Mouse (Mus musculus) kidney, embryonic 14.5 days (tissue): Measurements from ENCODE around the gene Il6st. TPM values are rescaled to one million over a fixed set of nuclear protein-coding genes. Genes with fewer than 3 reads are reported as not detected.

Experiments
- ATAC-seq: fragments of 200-750 bp; cut with Nextera tagmentation; 2 replicates; pipeline ENCODE4 v1.8.0; 2017; ENCODE audit warnings: moderate number of reproducible peaks, mild to moderate bottlenecking, moderate TSS enrichment, moderate library complexity; ENCODE audit not compliant: low FRiP score, low TSS enrichment
- H3K27ac ChIP-seq: fragments of 300-500 bp; sonication (generic); 2 replicates; pipeline ENCODE4 v1.5.1; 2014; ENCODE audit warnings: low read depth, mild to moderate bottlenecking, low read length, moderate library complexity, mixed read lengths
- H3K27me3 ChIP-seq: fragments of 300-500 bp; sonication (generic); 2 replicates; pipeline ENCODE4 v1.6.1; 2014; ENCODE audit warnings: mild to moderate bottlenecking, low read length; ENCODE audit not compliant: control insufficient read depth, insufficient read depth
- H3K36me3 ChIP-seq: fragments of 300-500 bp; sonication (generic); 2 replicates; pipeline ENCODE4 v1.6.1; 2014; ENCODE audit warnings: low read length, mixed read lengths; ENCODE audit not compliant: control insufficient read depth, insufficient read depth
- H3K4me1 ChIP-seq: fragments of 300-500 bp; sonication (generic); 2 replicates; pipeline ENCODE4 v1.6.1; 2014; ENCODE audit warnings: low read length, mixed read lengths; ENCODE audit not compliant: control insufficient read depth, insufficient read depth
- H3K4me2 ChIP-seq: fragments of 300-500 bp; sonication (generic); replicated peaks from 2 replicates; pipeline ENCODE4 v1.6.1; 2014; ENCODE audit warnings: low read depth, mild to moderate bottlenecking, low read length
- H3K4me3 ChIP-seq: fragments of 300-500 bp; sonication (generic); 2 replicates; pipeline ENCODE4 v1.5.1; 2014; ENCODE audit warnings: mild to moderate bottlenecking, low read length
- H3K9ac ChIP-seq: fragments of 300-500 bp; sonication (generic); 2 replicates; pipeline ENCODE4 v1.6.1; 2014; ENCODE audit warnings: low read depth, mild to moderate bottlenecking, low read length, moderate library complexity
- H3K9me3 ChIP-seq: fragments of 300-500 bp; sonication (generic); 2 replicates; pipeline ENCODE4 v1.6.1; 2016; ENCODE audit warnings: low read length; ENCODE audit not compliant: control insufficient read depth
- WGBS: fragments of 180-500 bp; shearing (Covaris S2); extraction: QIAGEN DNeasy Blood & Tissue Kit; methylation state at CpG from one replicate; pipeline ENCODE4 v1.1.7; 2014; 5-methylcytosine and 5-hydroxymethylcytosine counted together
- polyA plus RNA-seq: library from polyadenylated mRNA; unstranded; fragments of >200 nt; fragmentation: Nextera tagmentation; extraction: Ambion mirVana; gene quantifications from 2 replicates; pipeline ENCODE4 v1.2.1, GENCODE M21; 2014

Il6st gene
- polyA plus RNA-seq, 1 experiment from 2014 or later: 31.8 TPM

- WGBS: 90% methylated on average over 6 of the region's 6 CpGs
- Histone ChIP-seq H3K9me3 (no peaks in the 10 kb centered on the region), H3K9ac (no peak overlapping the region), H3K36me3 (peaks cover 60% of the 10 kb centered on the region), H3K27me3 (no peaks in the 10 kb centered on the region), H3K4me1 (no peaks in the 10 kb centered on the region), H3K27ac (no peak overlapping the region), H3K4me2 (no peak overlapping the region), H3K4me3 (no peak overlapping the region)
- ATAC-seq: no peak
Measured at GRCm38 (mm10) chr13:112505436-112505835, 41.6 kb downstream of the Il6st start.

DNA sequence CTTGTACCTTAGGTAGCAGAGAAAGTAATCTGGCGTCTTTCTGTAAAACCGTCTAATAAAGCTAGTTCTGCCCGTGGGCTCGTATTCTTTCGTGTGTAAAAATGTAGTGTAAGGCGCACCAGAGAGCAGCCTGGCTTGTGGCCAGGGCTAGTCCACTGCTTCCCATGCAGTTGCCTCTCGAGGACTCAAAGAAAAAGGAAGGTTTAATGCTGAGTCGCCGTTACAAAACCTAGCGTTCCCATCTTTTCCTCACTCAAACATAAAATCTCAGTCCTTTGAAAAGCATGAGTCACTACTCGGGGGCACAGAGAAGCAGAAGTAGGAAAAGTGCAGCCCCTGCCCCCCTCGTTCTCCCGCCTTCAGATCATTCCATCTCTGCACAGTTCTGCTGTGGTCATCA lies 42.9 kb downstream of the Il6st start:
- WGBS: 82% methylated on average over 13 of the region's 13 CpGs

GRCm38 (mm10) chr13:112507691-112508090 lies 43.8 kb downstream of the Il6st start:
- no peak overlapping the region for H3K4me2 ChIP-seq
- H3K4me3 ChIP-seq: no peak overlapping the region
- 78% methylated on average over 13 of the region's 13 CpGs for WGBS
- ATAC-seq: no peak
- peaks cover 46% of the 10 kb centered on the region for H3K36me3 ChIP-seq
- no peak overlapping the region for H3K27ac ChIP-seq
- H3K4me1 ChIP-seq: no peaks in the 10 kb centered on the region
- no peaks in the 10 kb centered on the region for H3K27me3 ChIP-seq
- H3K9ac ChIP-seq: no peak overlapping the region
- no peaks in the 10 kb centered on the region for H3K9me3 ChIP-seq

More for the DNA sequence above, 42.9 kb downstream of the Il6st start:
- ATAC-seq: no peak
- Histone ChIP-seq H3K4me3 (no peak overlapping the region), H3K27me3 (no peaks in the 10 kb centered on the region), H3K27ac (no peak overlapping the region), H3K9ac (no peak overlapping the region), H3K4me1 (no peaks in the 10 kb centered on the region), H3K4me2 (no peak overlapping the region), H3K9me3 (no peaks in the 10 kb centered on the region), H3K36me3 (peaks cover 48% of the 10 kb centered on the region)

GRCm38 (mm10) chr13:112508487-112508886 lies 44.6 kb downstream of the Il6st start:
- Histone ChIP-seq H3K9me3 (no peaks in the 10 kb centered on the region), H3K4me2 (no peak overlapping the region), H3K4me3 (no peak overlapping the region), H3K27ac (no peak overlapping the region), H3K27me3 (no peaks in the 10 kb centered on the region), H3K4me1 (no peaks in the 10 kb centered on the region), H3K36me3 (peaks cover 40% of the 10 kb centered on the region), H3K9ac (no peak overlapping the region)
- 89% methylated on average over 5 of the region's 5 CpGs for WGBS
- no peak for ATAC-seq

GRCm38 (mm10) chr13:112509465-112509864 lies 45.6 kb downstream of the Il6st start:
- H3K9ac ChIP-seq: no peak overlapping the region
- H3K4me2 ChIP-seq: no peak overlapping the region
- 24% methylated on average over 4 of the region's 4 CpGs for WGBS
- no peaks in the 10 kb centered on the region for H3K4me1 ChIP-seq
- no peak overlapping the region for H3K27ac ChIP-seq
- ATAC-seq: 0 out of 2 replicates have a peak, but pooled peaks have one; percentile 72
- H3K36me3 ChIP-seq: peaks cover 30% of the 10 kb centered on the region
- H3K4me3 ChIP-seq: no peak overlapping the region
- no peaks in the 10 kb centered on the region for H3K27me3 ChIP-seq
- no peaks in the 10 kb centered on the region for H3K9me3 ChIP-seq

- H3K9me3 ChIP-seq: no peaks in the 10 kb centered on the region
- no peak overlapping the region for H3K27ac ChIP-seq
- H3K4me1 ChIP-seq: no peaks in the 10 kb centered on the region
- H3K27me3 ChIP-seq: no peaks in the 10 kb centered on the region
- H3K4me3 ChIP-seq: no peak overlapping the region
- peaks cover 19% of the 10 kb centered on the region; the same call in 1 of the 2 replicates for H3K36me3 ChIP-seq
- WGBS: 93% methylated on average over 19 of the region's 19 CpGs
- no peak overlapping the region for H3K9ac ChIP-seq
- ATAC-seq: no peak
- no peak overlapping the region for H3K4me2 ChIP-seq
Measured at GRCm38 (mm10) chr13:112510437-112511212, 46.8 kb downstream of the Il6st start.

DNA sequence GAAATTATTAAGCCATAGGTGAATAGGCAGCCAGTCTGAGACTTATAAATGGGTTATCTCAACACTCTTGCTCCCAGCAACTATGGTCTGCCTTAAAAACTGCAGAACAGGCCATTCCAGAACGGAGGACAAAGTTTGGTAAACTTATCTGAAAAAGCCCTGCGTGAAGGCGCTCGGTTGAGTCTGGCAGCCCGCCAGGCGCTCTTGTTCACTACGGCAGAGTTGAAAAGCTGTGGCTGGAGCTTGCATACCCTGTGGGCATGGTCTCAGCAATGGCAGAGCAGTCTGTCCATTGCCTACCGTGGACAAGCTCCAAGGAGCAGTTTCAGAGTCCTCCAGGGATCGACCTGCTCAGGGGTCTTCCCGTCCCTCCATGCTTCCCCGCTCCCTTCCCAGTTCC lies 47.4 kb downstream of the Il6st start:
- H3K27ac ChIP-seq: no peak overlapping the region
- no peak overlapping the region for H3K4me2 ChIP-seq
- peaks cover 13% of the 10 kb centered on the region; the same call in 1 of the 2 replicates for H3K36me3 ChIP-seq
- H3K9ac ChIP-seq: no peak overlapping the region
- H3K9me3 ChIP-seq: no peaks in the 10 kb centered on the region
- H3K4me1 ChIP-seq: no peaks in the 10 kb centered on the region
- H3K4me3 ChIP-seq: no peak overlapping the region
- WGBS: 78% methylated on average over 11 of the region's 11 CpGs
- H3K27me3 ChIP-seq: no peaks in the 10 kb centered on the region
- no peak for ATAC-seq

DNA sequence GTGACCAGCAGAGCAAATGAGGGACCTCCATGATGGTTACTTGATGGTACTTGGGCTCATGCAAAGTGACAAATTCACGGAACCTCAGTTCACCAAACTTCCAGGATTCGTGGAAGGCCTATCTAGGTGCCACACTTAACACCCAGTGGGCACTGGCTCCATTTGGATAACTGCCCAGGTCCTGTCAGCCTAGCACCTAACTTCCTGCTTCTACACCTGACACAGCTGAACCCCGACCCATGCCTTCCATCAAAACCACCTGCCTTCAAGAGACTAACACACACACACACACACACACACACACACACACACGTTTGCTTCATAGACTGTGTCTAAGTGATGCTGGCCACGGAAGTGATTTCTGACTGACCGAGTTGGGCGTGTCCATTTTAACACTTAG lies 47.9 kb downstream of the Il6st start:
- no peak for ATAC-seq
- no peaks in the 10 kb centered on the region for H3K9me3 ChIP-seq
- H3K4me1 ChIP-seq: no peaks in the 10 kb centered on the region
- H3K27ac ChIP-seq: no peak overlapping the region
- peaks cover 7% of the 10 kb centered on the region; the same call in 1 of the 2 replicates for H3K36me3 ChIP-seq
- H3K4me3 ChIP-seq: no peak overlapping the region
- H3K4me2 ChIP-seq: no peak overlapping the region
- WGBS: 89% methylated on average over 7 of the region's 7 CpGs
- no peaks in the 10 kb centered on the region for H3K27me3 ChIP-seq
- no peak overlapping the region for H3K9ac ChIP-seq

GRCm38 (mm10) chr13:112512824-112513223 lies 49.0 kb downstream of the Il6st start:
- Histone ChIP-seq H3K27me3 (no peaks in the 10 kb centered on the region), H3K9ac (no peak overlapping the region)
- 85% methylated on average over 5 of the region's 5 CpGs for WGBS

More at GRCm38 (mm10) chr13:112512824-112513223, 49.0 kb downstream of the Il6st start:
- H3K36me3 ChIP-seq: peaks cover under 1% of the 10 kb centered on the region; the same call in 1 of the 2 replicates
- no peaks in the 10 kb centered on the region for H3K4me1 ChIP-seq
- no peak overlapping the region for H3K4me3 ChIP-seq
- H3K9me3 ChIP-seq: no peaks in the 10 kb centered on the region
- H3K4me2 ChIP-seq: no peak overlapping the region
- no peak for ATAC-seq
- no peak overlapping the region for H3K27ac ChIP-seq
